Mouse (Mus musculus): ENCODE data around the gene Asb8. TPM values are rescaled to one million over a fixed set of nuclear protein-coding genes. Genes with fewer than 3 reads are reported as not detected.

The Asb8 gene
- 109 and 111 TPM in 2 replicates for polyA plus RNA-seq (2014; fragmentation: Nextera tagmentation; extraction: Ambion mirVana)

GRCm38 (mm10) chr15:98165525-98165924 lies at the start of gene Asb8:
TSS of gene Asb8 (minus strand) at chr15:98165625.
- WGBS = 68% methylated on average over 5 of the region's 5 CpGs
- Histone ChIP-seq H3K4me1 (ENCODE audit: control insufficient read depth in 2 of 2, insufficient read depth in 2 of 2, low read length in 2 of 2) (peaks cover 6 to 15% of the 10 kb centered on the region in 2 experiments), H3K4me2 (ENCODE audit: low read length) (no peak within 1 kb of the TSS), H3K4me3 (ENCODE audit: control insufficient read depth in 1 of 2, insufficient read depth in 1 of 2, low read depth in 1 of 2, low read length in 2 of 2) (no peak within 1 kb of the TSS), H3K27ac (replicated peaks in 1 of 2; ENCODE audit: control insufficient read depth in 1 of 2, insufficient read depth in 1 of 2, low read depth in 2 of 2, low read length in 2 of 2) (no peak within 1 kb of the TSS), H3K27me3 (ENCODE audit: control insufficient read depth, insufficient read depth, low read length) (peaks cover 45% of the 10 kb centered on the region), H3K9me3 (ENCODE audit: control insufficient read depth, low read length) (no peaks in the 10 kb centered on the region), H3K9ac (ENCODE audit: low read length) (no peak within 1 kb of the TSS), H3K36me3 (ENCODE audit: control insufficient read depth, insufficient read depth, low read length) (no peaks in the 10 kb centered on the region)
- no peak for ATAC-seq (ENCODE audit: insufficient number of reproducible peaks, insufficient read depth, low FRiP score, low read depth)

- no peaks in the 10 kb centered on the region for H3K9me3 ChIP-seq (ENCODE audit: control insufficient read depth, low read length)
- 66% methylated on average over 5 of the region's 5 CpGs for WGBS
- no peak for ATAC-seq (ENCODE audit: insufficient number of reproducible peaks, insufficient read depth, low FRiP score, low read depth)
- no peak overlapping the region for H3K4me3 ChIP-seq (ENCODE audit: control insufficient read depth in 1 of 2, insufficient read depth in 1 of 2, low read depth in 1 of 2, low read length in 2 of 2)
- H3K27ac ChIP-seq (replicated peaks in 1 of 2; ENCODE audit: control insufficient read depth in 1 of 2, insufficient read depth in 1 of 2, low read depth in 2 of 2, low read length in 2 of 2) = no peak overlapping the region
- H3K4me2 ChIP-seq (ENCODE audit: low read length) = no peak overlapping the region
- H3K36me3 ChIP-seq (ENCODE audit: control insufficient read depth, insufficient read depth, low read length) = no peaks in the 10 kb centered on the region
- H3K9ac ChIP-seq (ENCODE audit: low read length) = no peak overlapping the region
- H3K27me3 ChIP-seq (ENCODE audit: control insufficient read depth, insufficient read depth, low read length) = no peaks in the 10 kb centered on the region
- peaks cover 3 to 6% of the 10 kb centered on the region in 2 experiments; a peak in 2 of 4 replicates for H3K4me1 ChIP-seq (ENCODE audit: control insufficient read depth in 2 of 2, insufficient read depth in 2 of 2, low read length in 2 of 2)
Measured at GRCm38 (mm10) chr15:98214130-98214529, 48.7 kb upstream of the Asb8 start.

DNA sequence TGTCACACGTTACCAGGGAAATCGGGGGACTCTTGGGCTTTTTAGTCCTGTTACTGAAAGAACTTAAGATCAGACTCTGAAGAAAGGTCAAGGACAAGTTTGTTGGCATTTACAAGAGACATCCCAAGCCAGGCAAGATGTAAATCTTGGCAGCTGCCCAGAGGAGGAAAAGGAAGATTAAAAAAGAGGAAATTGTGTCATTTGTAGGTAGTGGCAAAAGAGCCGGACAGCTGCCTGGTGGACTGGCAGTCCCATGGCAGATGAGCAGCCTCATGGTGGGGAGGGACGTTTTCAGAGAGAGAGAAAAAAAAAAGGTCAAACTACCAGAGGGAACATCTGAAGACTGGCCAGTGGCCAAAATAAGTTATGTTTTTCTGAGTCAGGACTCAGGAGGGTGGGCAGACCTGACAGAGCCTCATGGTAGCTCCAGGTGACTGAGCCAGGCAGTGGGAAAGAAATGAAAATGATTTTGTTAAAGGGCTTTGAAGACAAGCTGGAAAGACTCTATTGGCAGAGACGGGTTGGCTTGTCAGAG lies 48.0 kb upstream of the Asb8 start:
- no peaks in the 10 kb centered on the region for H3K9me3 ChIP-seq (ENCODE audit: control insufficient read depth, low read length)
- H3K9ac ChIP-seq (ENCODE audit: low read length) = no peak overlapping the region
- no peak for ATAC-seq (ENCODE audit: insufficient number of reproducible peaks, insufficient read depth, low FRiP score, low read depth)
- no peaks in the 10 kb centered on the region for H3K36me3 ChIP-seq (ENCODE audit: control insufficient read depth, insufficient read depth, low read length)
- 66% methylated on average over 5 of the region's 5 CpGs for WGBS
- no peak overlapping the region for H3K4me2 ChIP-seq (ENCODE audit: low read length)
- no peaks in the 10 kb centered on the region for H3K27me3 ChIP-seq (ENCODE audit: control insufficient read depth, insufficient read depth, low read length)
- peaks cover 3 to 6% of the 10 kb centered on the region in 2 experiments; a peak in 2 of 4 replicates for H3K4me1 ChIP-seq (ENCODE audit: control insufficient read depth in 2 of 2, insufficient read depth in 2 of 2, low read length in 2 of 2)
- no peak overlapping the region for H3K4me3 ChIP-seq (ENCODE audit: control insufficient read depth in 1 of 2, insufficient read depth in 1 of 2, low read depth in 1 of 2, low read length in 2 of 2)
- H3K27ac ChIP-seq (replicated peaks in 1 of 2; ENCODE audit: control insufficient read depth in 1 of 2, insufficient read depth in 1 of 2, low read depth in 2 of 2, low read length in 2 of 2) = no peak overlapping the region

DNA sequence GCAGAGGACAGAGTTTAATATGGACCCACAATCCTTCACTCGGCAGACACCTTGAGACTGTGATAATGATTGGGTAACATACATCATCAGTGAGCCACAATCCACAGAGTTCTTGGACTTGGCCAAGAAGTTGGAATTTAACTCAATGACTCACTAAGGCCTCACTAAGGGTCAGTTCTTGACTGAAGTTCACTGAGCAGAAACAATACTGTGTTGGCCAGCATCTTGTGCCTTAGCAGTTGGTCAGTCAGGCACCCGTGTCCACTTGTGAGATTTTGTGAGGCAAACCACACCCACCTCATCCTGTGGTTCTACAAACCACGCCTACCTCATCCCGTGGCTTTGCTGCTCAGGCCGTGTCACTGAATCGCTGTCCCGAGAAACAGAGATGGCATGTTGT lies 44.3 kb upstream of the Asb8 start:
- Histone ChIP-seq H3K9me3 (ENCODE audit: control insufficient read depth, low read length) (no peaks in the 10 kb centered on the region), H3K36me3 (ENCODE audit: control insufficient read depth, insufficient read depth, low read length) (no peaks in the 10 kb centered on the region), H3K27ac (replicated peaks in 1 of 2; ENCODE audit: control insufficient read depth in 1 of 2, insufficient read depth in 1 of 2, low read depth in 2 of 2, low read length in 2 of 2) (no peak overlapping the region), H3K9ac (ENCODE audit: low read length) (no peak overlapping the region), H3K4me1 (ENCODE audit: control insufficient read depth in 2 of 2, insufficient read depth in 2 of 2, low read length in 2 of 2) (peaks cover 3 to 6% of the 10 kb centered on the region in 2 experiments; a peak in 2 of 4 replicates), H3K4me3 (ENCODE audit: control insufficient read depth in 1 of 2, insufficient read depth in 1 of 2, low read depth in 1 of 2, low read length in 2 of 2) (no peak overlapping the region), H3K4me2 (ENCODE audit: low read length) (no peak overlapping the region), H3K27me3 (ENCODE audit: control insufficient read depth, insufficient read depth, low read length) (no peaks in the 10 kb centered on the region)
- ATAC-seq (ENCODE audit: insufficient number of reproducible peaks, insufficient read depth, low FRiP score, low read depth) = no peak
- WGBS = 73% methylated on average over 7 of the region's 7 CpGs

- H3K9ac ChIP-seq (ENCODE audit: low read length) = no peak within 1 kb of the TSS
- H3K9me3 ChIP-seq (ENCODE audit: control insufficient read depth, low read length) = no peaks in the 10 kb centered on the region
- no peaks in the 10 kb centered on the region for H3K27me3 ChIP-seq (ENCODE audit: control insufficient read depth, insufficient read depth, low read length)
- no peak within 1 kb of the TSS for H3K27ac ChIP-seq (replicated peaks in 1 of 2; ENCODE audit: control insufficient read depth in 1 of 2, insufficient read depth in 1 of 2, low read depth in 2 of 2, low read length in 2 of 2)
- no peak within 1 kb of the TSS for H3K4me2 ChIP-seq (ENCODE audit: low read length)
- no peaks in the 10 kb centered on the region for H3K36me3 ChIP-seq (ENCODE audit: control insufficient read depth, insufficient read depth, low read length)
- 67% methylated on average over 3 of the region's 3 CpGs for WGBS
- no peak for ATAC-seq (ENCODE audit: insufficient number of reproducible peaks, insufficient read depth, low FRiP score, low read depth)
- no peaks in the 10 kb centered on the region for H3K4me1 ChIP-seq (ENCODE audit: control insufficient read depth in 2 of 2, insufficient read depth in 2 of 2, low read length in 2 of 2)
- H3K4me3 ChIP-seq (ENCODE audit: control insufficient read depth in 1 of 2, insufficient read depth in 1 of 2, low read depth in 1 of 2, low read length in 2 of 2) = no peak within 1 kb of the TSS
Measured at GRCm38 (mm10) chr15:98195442-98195841, 30.0 kb upstream of the Asb8 start, which contains the start of gene Olfr288. TSS of gene Olfr288 (minus strand) at chr15:98195542.

GRCm38 (mm10) chr15:98184456-98184855 lies 19.0 kb upstream of the Asb8 start:
- H3K4me2 ChIP-seq (ENCODE audit: low read length) = no peak overlapping the region
- H3K9me3 ChIP-seq (ENCODE audit: control insufficient read depth, low read length) = no peaks in the 10 kb centered on the region
- H3K9ac ChIP-seq (ENCODE audit: low read length) = no peak overlapping the region
- H3K27ac ChIP-seq (replicated peaks in 1 of 2; ENCODE audit: control insufficient read depth in 1 of 2, insufficient read depth in 1 of 2, low read depth in 2 of 2, low read length in 2 of 2) = no peak overlapping the region
- no peaks in the 10 kb centered on the region for H3K36me3 ChIP-seq (ENCODE audit: control insufficient read depth, insufficient read depth, low read length)
- peaks cover 6 to 15% of the 10 kb centered on the region in 2 experiments for H3K4me1 ChIP-seq (ENCODE audit: control insufficient read depth in 2 of 2, insufficient read depth in 2 of 2, low read length in 2 of 2)
- no peaks in the 10 kb centered on the region for H3K27me3 ChIP-seq (ENCODE audit: control insufficient read depth, insufficient read depth, low read length)
- ATAC-seq (ENCODE audit: insufficient number of reproducible peaks, insufficient read depth, low FRiP score, low read depth) = no peak
- 53% methylated on average over 4 of the region's 4 CpGs for WGBS
- H3K4me3 ChIP-seq (ENCODE audit: control insufficient read depth in 1 of 2, insufficient read depth in 1 of 2, low read depth in 1 of 2, low read length in 2 of 2) = no peak overlapping the region

- no peak for ATAC-seq (ENCODE audit: insufficient number of reproducible peaks, insufficient read depth, low FRiP score, low read depth)
- H3K27ac ChIP-seq (replicated peaks in 1 of 2; ENCODE audit: control insufficient read depth in 1 of 2, insufficient read depth in 1 of 2, low read depth in 2 of 2, low read length in 2 of 2) = peak overlapping the region in 1 of 2 experiments; percentile 94; a peak in 1 of 4 replicates
Measured at GRCm38 (mm10) chr15:98181856-98182570, 16.6 kb upstream of the Asb8 start.

More at GRCm38 (mm10) chr15:98181856-98182570, 16.6 kb upstream of the Asb8 start:
- Histone ChIP-seq H3K9ac (ENCODE audit: low read length) (peak overlapping the region; percentile 41), H3K4me1 (ENCODE audit: control insufficient read depth in 2 of 2, insufficient read depth in 2 of 2, low read length in 2 of 2) (peaks cover 6 to 15% of the 10 kb centered on the region in 2 experiments), H3K4me2 (ENCODE audit: low read length) (peak overlapping the region; percentile 84), H3K27me3 (ENCODE audit: control insufficient read depth, insufficient read depth, low read length) (no peaks in the 10 kb centered on the region), H3K9me3 (ENCODE audit: control insufficient read depth, low read length) (no peaks in the 10 kb centered on the region), H3K4me3 (ENCODE audit: control insufficient read depth in 1 of 2, insufficient read depth in 1 of 2, low read depth in 1 of 2, low read length in 2 of 2) (peak overlapping the region in 1 of 2 experiments; percentile 46; a peak in 1 of 4 replicates), H3K36me3 (ENCODE audit: control insufficient read depth, insufficient read depth, low read length) (no peaks in the 10 kb centered on the region)
- WGBS = 55% methylated on average over 12 of the region's 12 CpGs

All from heart, embryonic 14.5 days (tissue).